ENCODE assay signal across 13 mouse cellular contexts in the genomic region with DNA sequence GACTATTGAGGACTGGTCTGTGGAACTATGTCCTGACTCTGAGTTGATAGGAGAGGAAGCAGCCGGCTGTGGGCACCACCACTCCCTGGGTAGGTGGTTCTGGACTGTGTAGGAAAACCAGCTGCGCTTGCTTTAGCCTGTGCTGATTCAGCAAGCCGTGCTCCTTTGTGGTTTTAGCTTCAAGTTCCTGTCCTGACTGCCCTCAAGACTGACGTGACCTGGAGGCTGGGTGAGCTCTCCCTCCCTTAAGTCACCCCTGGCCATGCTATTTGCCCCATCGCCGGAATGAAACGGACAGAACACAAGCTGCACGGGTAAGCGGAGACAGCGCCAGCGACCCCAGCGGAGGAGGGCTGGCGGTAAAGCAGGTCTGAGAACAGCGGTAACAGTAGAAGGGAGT. TPM values are rescaled to one million over a fixed set of nuclear protein-coding genes. Genes with fewer than 3 reads are reported as not detected.
A peak's percentile ranks its signal among the peaks of the same experiment; 100 is the strongest.
DNase-seq lines count a peak whose midpoint lies in the region; ATAC-seq and TF ChIP-seq lines count a peak whose summit lies in the region.
"Had no signal": no experiment of that assay in that cellular context is flagged by ENCODE, and none has a peak within 500 bp of the region (broad histone marks: within the 10 kb centered on the region; RNA-seq: fewer than 3 reads in every experiment).

No protein-coding gene starts in this region.

- no peaks in the 10 kb centered on the region for H3K9me3 ChIP-seq in limb, embryonic 13.5 days
- no peaks in the 10 kb centered on the region for H3K9me3 ChIP-seq in limb, embryonic 10.5 days (replicated peaks)
- no peaks in the 10 kb centered on the region for H3K9me3 ChIP-seq in midbrain, embryonic 13.5 days

- no peak overlapping the region; the same call in 1 of the 2 replicates for H3K4me3 ChIP-seq in gastrocnemius, adult 2 months
- H3K4me3 ChIP-seq in limb, embryonic 13.5 days, result no peak overlapping the region
- no peak overlapping the region for H3K4me3 ChIP-seq in limb, embryonic 10.5 days
- no peak overlapping the region for H3K4me3 ChIP-seq in midbrain, embryonic 13.5 days (replicated peaks)
- H3K4me3 ChIP-seq: erythroblast, embryonic 14.5 days had no signal

- intact Hi-C loops in gastrocnemius, adult 2 months (cut with DNase I), result no loop called here

- TF ChIP-seq CTCF in gastrocnemius, adult 2 months (IDR thresholded peaks at IDR 0.05), result no peak

- no peak overlapping the region for H3K4me2 ChIP-seq in limb, embryonic 13.5 days (replicated peaks)
- no peak overlapping the region for H3K4me2 ChIP-seq in midbrain, embryonic 13.5 days (replicated peaks)

- no peak for ATAC-seq in limb, embryonic 13.5 days (ENCODE audit: low FRiP score, low read depth)
- ATAC-seq in midbrain, embryonic 13.5 days, result no peak

- H3K9ac ChIP-seq in limb, embryonic 13.5 days, result 0 out of 2 replicates have a peak overlapping the region, but pooled peaks have one; percentile 8
- no peak overlapping the region for H3K9ac ChIP-seq in midbrain, embryonic 13.5 days (replicated peaks)

- DNase-seq in gastrocnemius, adult 2 months, result peak; percentile 36
- DNase-seq in gastrocnemius, adult 18-20 months (ENCODE audit: low spot score), result no peak
- no peak for DNase-seq in limb, embryonic 10.5 days (ENCODE audit: low spot score)
- DNase-seq in kidney, postnatal 10 days, result peak; percentile 38
- DNase-seq in skeletal muscle tissue, adult 2 months (ENCODE audit: low read depth, low spot score), result peak; percentile 28
- DNase-seq in cerebellum, adult 11-12 months, result no peak
- DNase-seq: adrenal gland, postnatal 10 days; gastrocnemius, postnatal 10 days; thymus, postnatal 4 days had no signal

- no peaks in the 10 kb centered on the region for H3K4me1 ChIP-seq in limb, embryonic 13.5 days
- H3K4me1 ChIP-seq in limb, embryonic 10.5 days, result no peaks in the 10 kb centered on the region
- H3K4me1 ChIP-seq in midbrain, embryonic 13.5 days (replicated peaks), result 0 out of 2 replicates have a peak, but pooled peaks cover 2% of the 10 kb centered on the region

- H3K36me3 ChIP-seq in limb, embryonic 13.5 days, result peaks cover 64% of the 10 kb centered on the region
- H3K36me3 ChIP-seq in limb, embryonic 10.5 days, result peaks cover 72% of the 10 kb centered on the region
- H3K36me3 ChIP-seq in midbrain, embryonic 13.5 days, result peaks cover 39% of the 10 kb centered on the region

- H3K27me3 ChIP-seq in limb, embryonic 13.5 days, result no peaks in the 10 kb centered on the region
- H3K27me3 ChIP-seq in limb, embryonic 10.5 days (ENCODE audit: low read depth, poor library complexity, severe bottlenecking), result no peaks in the 10 kb centered on the region
- H3K27me3 ChIP-seq in midbrain, embryonic 13.5 days, result no peaks in the 10 kb centered on the region

- WGBS in limb, embryonic 13.5 days, result 94% methylated on average over 14 of the region's 14 CpGs
- 95% methylated on average over 14 of the region's 14 CpGs for WGBS in limb, embryonic 10.5 days
- 91% methylated on average over 14 of the region's 14 CpGs for WGBS in midbrain, embryonic 13.5 days

- H3K27ac ChIP-seq in gastrocnemius, adult 2 months, result no peak overlapping the region; the same call in 1 of the 2 replicates
- H3K27ac ChIP-seq in limb, embryonic 13.5 days, result no peak overlapping the region
- no peak overlapping the region for H3K27ac ChIP-seq in limb, embryonic 10.5 days
- H3K27ac ChIP-seq in midbrain, embryonic 13.5 days, result no peak overlapping the region

RNA-seq across cellular contexts. Expression of a gene that starts 4.5 kb away (rescaled TPM):
- total RNA-seq in gastrocnemius, adult 2 months (2021), result 10 to 100 TPM; 11.5 to 12.0 TPM
- total RNA-seq in gastrocnemius, adult 18-20 months (2021), result 10 to 100 TPM in 1 of 2 experiments, 1 to 10 TPM in 1; 9.0 to 10.2 TPM
- polyA plus RNA-seq in limb, embryonic 13.5 days (2015; fragmentation: Nextera tagmentation; extraction: Ambion mirVana), result 31.1 and 32.5 TPM in 2 replicates
- 25.1 and 29.9 TPM in 2 replicates for polyA plus RNA-seq in limb, embryonic 10.5 days (2016; fragmentation: Nextera tagmentation; extraction: Ambion mirVana)
- 33.4 and 34.6 TPM in 2 replicates for polyA plus RNA-seq in midbrain, embryonic 13.5 days (2015; fragmentation: Nextera tagmentation; extraction: Ambion mirVana)

RNA-seq across cellular contexts. Expression of a gene that starts 35.0 kb away (rescaled TPM):
- 10 to 100 TPM; 21.6 to 27.8 TPM for total RNA-seq in gastrocnemius, adult 2 months (2021)
- 10 to 100 TPM; 23.9 to 27.7 TPM for total RNA-seq in gastrocnemius, adult 18-20 months (2021)
- polyA plus RNA-seq in limb, embryonic 13.5 days (2015; fragmentation: Nextera tagmentation; extraction: Ambion mirVana), result 45.8 and 46.0 TPM in 2 replicates
- polyA plus RNA-seq in limb, embryonic 10.5 days (2016; fragmentation: Nextera tagmentation; extraction: Ambion mirVana), result 58.0 and 63.7 TPM in 2 replicates
- polyA plus RNA-seq in midbrain, embryonic 13.5 days (2015; fragmentation: Nextera tagmentation; extraction: Ambion mirVana), result 27.7 and 31.9 TPM in 2 replicates

RNA-seq across cellular contexts. Expression of a gene that starts 50.3 kb away (rescaled TPM):
- not detected for total RNA-seq in gastrocnemius, adult 2 months (2021)
- total RNA-seq in gastrocnemius, adult 18-20 months (2021), result not detected
- 1.2 TPM in 2 replicates for polyA plus RNA-seq in limb, embryonic 13.5 days (2015; fragmentation: Nextera tagmentation; extraction: Ambion mirVana)
- polyA plus RNA-seq in limb, embryonic 10.5 days (2016; fragmentation: Nextera tagmentation; extraction: Ambion mirVana), result 0.40 and 0.53 TPM in 2 replicates
- 0.15 and 0.19 TPM in 2 replicates for polyA plus RNA-seq in midbrain, embryonic 13.5 days (2015; fragmentation: Nextera tagmentation; extraction: Ambion mirVana)
- total RNA-seq: adrenal gland, postnatal 10 days; gastrocnemius, postnatal 10 days had no signal
- polyA plus RNA-seq: C2C12; erythroblast, embryonic 14.5 days had no signal

Comparison
In these comparisons a context has a peak if more than half of its experiments do, and no peak if none do; other contexts are left out.
1. DNase-seq: peak in gastrocnemius, adult 2 months (single experiment), kidney, postnatal 10 days (single experiment) and skeletal muscle tissue, adult 2 months (single experiment); none in gastrocnemius, adult 18-20 months (single experiment), limb, embryonic 10.5 days (single experiment) and cerebellum, adult 11-12 months (single experiment).